Comparison of ENCODE assay signal across 18 mouse cellular contexts in the genomic region with DNA sequence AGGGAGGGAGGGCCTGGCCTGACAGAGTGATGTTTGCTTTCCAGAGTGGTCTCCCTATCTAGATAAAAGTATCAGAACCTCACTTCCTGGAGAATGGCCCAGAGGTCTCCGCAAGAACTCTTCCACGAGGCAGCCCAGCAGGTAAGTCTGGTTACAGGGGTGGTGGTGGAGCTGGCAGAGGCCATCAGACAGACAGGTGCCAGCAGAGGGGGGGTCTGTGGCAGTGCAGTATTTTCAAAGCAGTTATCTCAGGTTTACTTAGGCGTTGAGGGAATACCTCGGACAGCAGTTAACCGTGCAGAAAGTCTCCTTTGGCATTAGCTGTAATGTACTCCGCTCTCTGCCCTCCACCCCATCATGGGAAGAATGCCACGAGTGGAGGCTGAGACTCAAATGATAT. TPM values are rescaled to one million over a fixed set of nuclear protein-coding genes. Genes with fewer than 3 reads are reported as not detected.
DNase-seq lines count a peak whose midpoint lies in the region; ATAC-seq and TF ChIP-seq lines count a peak whose summit lies in the region.
"Had no signal": no experiment of that assay in that cellular context is flagged by ENCODE, and none has a peak within 500 bp of the region (broad histone marks: within the 10 kb centered on the region; RNA-seq: fewer than 3 reads in every experiment).

No protein-coding gene starts in this region.

- H3K36me3 ChIP-seq in kidney, postnatal 0 days (ENCODE audit: insufficient read depth, low read length), result no peaks in the 10 kb centered on the region
- H3K36me3 ChIP-seq in ES-Bruce4 (ENCODE audit: control insufficient read depth, insufficient read depth, low read length, poor library complexity, severe bottlenecking), result no peaks in the 10 kb centered on the region
- H3K36me3 ChIP-seq in stomach, embryonic 15.5 days, result no peaks in the 10 kb centered on the region
- H3K36me3 ChIP-seq: heart, embryonic 13.5 days; hindbrain, embryonic 13.5 days had no signal

- 61% methylated on average over 7 of the region's 7 CpGs for WGBS in cerebellum, adult 2 months
- 41% methylated on average over 7 of the region's 7 CpGs for WGBS in kidney, postnatal 0 days
- 48% methylated on average over 7 of the region's 7 CpGs for WGBS in stomach, embryonic 15.5 days

- H3K27ac ChIP-seq in cerebellum, adult 2 months (ENCODE audit: insufficient read depth, low read length), result no peak overlapping the region
- no peak overlapping the region for H3K27ac ChIP-seq in kidney, postnatal 0 days
- H3K27ac ChIP-seq in ES-Bruce4 (ENCODE audit: insufficient read depth, low read length), result peak overlapping the region; percentile 96
- no peak overlapping the region for H3K27ac ChIP-seq in stomach, embryonic 15.5 days
- H3K27ac ChIP-seq: heart, embryonic 13.5 days; hindbrain, embryonic 13.5 days had no signal

- TF ChIP-seq CTCF in cerebellum, adult 2 months (IDR thresholded peaks at IDR 0.05; ENCODE audit: borderline replicate concordance, insufficient read depth, low read depth, low read length), result no peak
- TF ChIP-seq CTCF in kidney, postnatal 0 days (IDR thresholded peaks at IDR 0.05; ENCODE audit: low read depth), result no peak
- no peak for TF ChIP-seq CTCF in ES-Bruce4 (IDR thresholded peaks at IDR 0.05; ENCODE audit: low read depth, low read length)

- no peak overlapping the region for H3K9ac ChIP-seq in kidney, postnatal 0 days (ENCODE audit: low read depth, low read length)
- peak overlapping the region; percentile 70 for H3K9ac ChIP-seq in ES-Bruce4 (ENCODE audit: low read depth, poor library complexity, severe bottlenecking)
- no peak overlapping the region for H3K9ac ChIP-seq in stomach, embryonic 15.5 days
- H3K9ac ChIP-seq: heart, embryonic 13.5 days; hindbrain, embryonic 13.5 days had no signal

- no peak for TF ChIP-seq POLR2A in cerebellum, adult 2 months (IDR thresholded peaks at IDR 0.05; ENCODE audit: borderline replicate concordance, insufficient read depth, low read length)
- TF ChIP-seq POLR2A in ES-Bruce4 (IDR thresholded peaks at IDR 0.05; ENCODE audit: insufficient read depth, low read length), result no peak

- peak; percentile 42 to 57 for DNase-seq in cerebellum, postnatal 10 days
- no peak for DNase-seq in cerebellum, adult 2 months
- DNase-seq in kidney, postnatal 0 days (ENCODE audit: low spot score), result peak; percentile 9
- DNase-seq in kidney, postnatal 14 days, result no peak
- DNase-seq: adrenal gland, adult 2 months; embryo, embryonic 11 days; gastrocnemius, adult 2 months; kidney, adult 11 months; lung, adult 18-20 months; right cerebral cortex, adult 18-20 months; thymus, postnatal 25 days had no signal

- no peaks in the 10 kb centered on the region for H3K9me3 ChIP-seq in kidney, postnatal 0 days (replicated peaks; ENCODE audit: low read length)
- no peaks in the 10 kb centered on the region for H3K9me3 ChIP-seq in ES-Bruce4 (replicated peaks; ENCODE audit: control insufficient read depth, insufficient read depth, low read length, poor library complexity, severe bottlenecking)
- no peaks in the 10 kb centered on the region for H3K9me3 ChIP-seq in stomach, embryonic 15.5 days
- H3K9me3 ChIP-seq: heart, embryonic 13.5 days; hindbrain, embryonic 13.5 days had no signal

- no peak overlapping the region for H3K4me3 ChIP-seq in cerebellum, adult 2 months (replicated peaks; ENCODE audit: insufficient read depth, low read depth, low read length)
- H3K4me3 ChIP-seq in kidney, postnatal 0 days (replicated peaks; ENCODE audit: low read depth, low read length), result no peak overlapping the region
- H3K4me3 ChIP-seq in ES-Bruce4 (ENCODE audit: low read depth, low read length), result peak overlapping the region; percentile 65
- no peak overlapping the region for H3K4me3 ChIP-seq in stomach, embryonic 15.5 days (replicated peaks)

- H3K4me1 ChIP-seq in cerebellum, adult 2 months (ENCODE audit: control insufficient read depth, insufficient read depth, low read length), result peaks cover 21% of the 10 kb centered on the region; the same call in 1 of the 2 replicates
- H3K4me1 ChIP-seq in kidney, postnatal 0 days (replicated peaks; ENCODE audit: insufficient read depth, low read length), result peaks cover 12% of the 10 kb centered on the region
- peaks cover 6% of the 10 kb centered on the region for H3K4me1 ChIP-seq in ES-Bruce4 (ENCODE audit: control insufficient read depth, insufficient read depth, low read length)
- peaks cover 24% of the 10 kb centered on the region for H3K4me1 ChIP-seq in stomach, embryonic 15.5 days

- no peaks in the 10 kb centered on the region for H3K27me3 ChIP-seq in cerebellum, adult 2 months (ENCODE audit: control insufficient read depth, insufficient read depth, low read length)
- H3K27me3 ChIP-seq in kidney, postnatal 0 days (ENCODE audit: insufficient read depth, low read length), result no peaks in the 10 kb centered on the region
- H3K27me3 ChIP-seq in ES-Bruce4 (ENCODE audit: control insufficient read depth, insufficient read depth, low read length, poor library complexity, severe bottlenecking), result no peaks in the 10 kb centered on the region
- H3K27me3 ChIP-seq in stomach, embryonic 15.5 days (replicated peaks), result no peaks in the 10 kb centered on the region
- H3K27me3 ChIP-seq: heart, embryonic 13.5 days; hindbrain, embryonic 13.5 days had no signal

- no peak overlapping the region for H3K4me2 ChIP-seq in kidney, postnatal 0 days (ENCODE audit: low read length)
- no peak overlapping the region for H3K4me2 ChIP-seq in stomach, embryonic 15.5 days
- H3K4me2 ChIP-seq: liver, embryonic 11.5 days had no signal

- 0 out of 2 replicates have a peak, but pooled peaks have one; percentile 22 for ATAC-seq in kidney, postnatal 0 days (replicated peaks; ENCODE audit: low FRiP score, low read depth)
- ATAC-seq in stomach, embryonic 15.5 days (ENCODE audit: insufficient read depth, low FRiP score, low read depth), result 0 out of 2 replicates have a peak, but pooled peaks have one; percentile 30
- ATAC-seq in activated CD4-positive, CD25-positive, alpha-beta regulatory T cell, adult 4 months, result no peak
- ATAC-seq: CD4-positive, CD25-positive, alpha-beta regulatory T cell, adult 4 months had no signal

- no peak for TF ChIP-seq EP300 in ES-Bruce4 (IDR thresholded peaks at IDR 0.05; ENCODE audit: insufficient read depth, low read depth, low read length)

RNA-seq across cellular contexts. Expression of a gene that starts 1.1 kb away (rescaled TPM):
- 4.9 and 5.6 TPM in 2 replicates for polyA plus RNA-seq in cerebellum, adult 2 months (2012; rRNA removed)
- 0.89 and 0.91 TPM in 2 replicates for polyA plus RNA-seq in kidney, postnatal 0 days (2015; fragmentation: Nextera tagmentation; extraction: Ambion mirVana)
- polyA plus RNA-seq in ES-Bruce4 (2011; ENCODE audit: insufficient read depth, insufficient read length, low read depth, missing spikeins), result 5.8 and 5.9 TPM in 2 replicates
- 3.6 and 3.8 TPM in 2 replicates for polyA plus RNA-seq in stomach, embryonic 15.5 days (2015; fragmentation: Nextera tagmentation; extraction: Ambion mirVana)
- 1 to 10 TPM; 3.4 to 6.0 TPM for polyA plus RNA-seq in activated CD4-positive, CD25-positive, alpha-beta regulatory T cell, adult 4 months (2017; shearing (Covaris generic))

Comparison
In these comparisons a context has a peak if more than half of its experiments do, and no peak if none do; other contexts are left out.
1. DNase-seq: peak in cerebellum, postnatal 10 days (2 of 2) and kidney, postnatal 0 days (single experiment); none in cerebellum, adult 2 months (0 of 2) and kidney, postnatal 14 days (single experiment).